Mouse (Mus musculus) forebrain, embryonic 16.5 days (tissue): ENCODE measurements at regions not wholly inside any gene's neighbourhood (a gene's known extent, or its start where the extent isn't known, plus 50 kb on each side); places are given as distances from the start of the nearest gene placed in this dataset.
A peak's percentile ranks its signal among the peaks of the same experiment; 100 is the strongest.

Source experiments
- ATAC-seq: fragments of 200-750 bp; cut with Nextera tagmentation; 2 replicates; pipeline ENCODE4 v1.8.0; 2017; ENCODE audit warnings: mild to moderate bottlenecking, moderate library complexity
- H3K27ac ChIP-seq: fragments of 300-500 bp; sonication (generic); 2 replicates; pipeline ENCODE4 v1.5.1; 2014; ENCODE audit warnings: low read length, control low read depth
- H3K27me3 ChIP-seq: fragments of 300-500 bp; sonication (generic); replicated peaks from 2 replicates; pipeline ENCODE4 v1.6.1; 2014; ENCODE audit warnings: low read length; ENCODE audit not compliant: control insufficient read depth, insufficient read depth
- H3K36me3 ChIP-seq: fragments of 300-500 bp; sonication (generic); 2 replicates; pipeline ENCODE4 v1.6.1; 2014; ENCODE audit not compliant: control insufficient read depth, insufficient read depth
- H3K4me1 ChIP-seq: fragments of 300-500 bp; sonication (generic); replicated peaks from 2 replicates; pipeline ENCODE4 v1.6.1; 2014; ENCODE audit warnings: low read length; ENCODE audit not compliant: control insufficient read depth, insufficient read depth
- H3K4me2 ChIP-seq: fragments of 300-500 bp; sonication (generic); 2 replicates; pipeline ENCODE4 v1.6.1; 2014; ENCODE audit warnings: mild to moderate bottlenecking, low read length, control low read depth
- H3K4me3 ChIP-seq: fragments of 300-500 bp; sonication (generic); replicated peaks from 2 replicates; pipeline ENCODE4 v1.5.1; 2014; ENCODE audit warnings: mild to moderate bottlenecking, low read length, control low read depth
- H3K9ac ChIP-seq: fragments of 300-500 bp; sonication (generic); replicated peaks from 2 replicates; pipeline ENCODE4 v1.6.1; 2014; ENCODE audit warnings: low read depth, low read length, control low read depth
- H3K9me3 ChIP-seq: fragments of 300-500 bp; sonication (generic); 2 replicates; pipeline ENCODE4 v1.6.1; 2016; ENCODE audit warnings: low read length; ENCODE audit not compliant: control insufficient read depth
- WGBS: fragments of 180-500 bp; shearing (Covaris S2); extraction: QIAGEN DNeasy Blood & Tissue Kit; methylation state at CpG from one replicate; pipeline ENCODE4 v1.1.7; 2014; 5-methylcytosine and 5-hydroxymethylcytosine counted together

GRCm38 (mm10) chr16:71489415-71489814 lies 818.7 kb upstream of the Robo1 start:
- Histone ChIP-seq H3K36me3 (no peaks in the 10 kb centered on the region), H3K4me1 (no peaks in the 10 kb centered on the region), H3K4me2 (no peak overlapping the region), H3K27ac (no peak overlapping the region), H3K27me3 (no peaks in the 10 kb centered on the region), H3K9ac (no peak overlapping the region), H3K9me3 (no peaks in the 10 kb centered on the region), H3K4me3 (no peak overlapping the region)
- ATAC-seq, result no peak
- 95% methylated on average over 3 of the region's 3 CpGs for WGBS

GRCm38 (mm10) chr16:71496478-71497198 lies 811.5 kb upstream of the Robo1 start:
- Histone ChIP-seq H3K4me3 (no peak overlapping the region), H3K27me3 (no peaks in the 10 kb centered on the region), H3K9ac (no peak overlapping the region), H3K27ac (no peak overlapping the region), H3K9me3 (no peaks in the 10 kb centered on the region), H3K4me2 (no peak overlapping the region), H3K4me1 (peaks cover 3% of the 10 kb centered on the region), H3K36me3 (no peaks in the 10 kb centered on the region)
- ATAC-seq, result peak; percentile 54; the same call in 1 of the 2 replicates
- WGBS, result 20% methylated on average over 2 of the region's 2 CpGs

GRCm38 (mm10) chr16:71497199-71497584 lies 810.9 kb upstream of the Robo1 start:
- WGBS, result 10% methylated on average over 3 of the region's 3 CpGs
- Histone ChIP-seq H3K9ac (no peak overlapping the region), H3K4me3 (no peak overlapping the region), H3K27ac (no peak overlapping the region), H3K36me3 (no peaks in the 10 kb centered on the region), H3K4me2 (no peak overlapping the region), H3K27me3 (no peaks in the 10 kb centered on the region), H3K4me1 (peaks cover 3% of the 10 kb centered on the region), H3K9me3 (no peaks in the 10 kb centered on the region)
- ATAC-seq, result peak; percentile 88

GRCm38 (mm10) chr16:71511381-71511780 lies 796.7 kb upstream of the Robo1 start:
- no peak overlapping the region for H3K4me2 ChIP-seq
- ATAC-seq, result no peak
- WGBS, result 61% methylated on average over 2 of the region's 2 CpGs
- no peaks in the 10 kb centered on the region for H3K27me3 ChIP-seq
- no peak overlapping the region for H3K4me3 ChIP-seq
- no peaks in the 10 kb centered on the region for H3K4me1 ChIP-seq
- no peak overlapping the region for H3K9ac ChIP-seq
- H3K27ac ChIP-seq, result no peak overlapping the region
- no peaks in the 10 kb centered on the region for H3K36me3 ChIP-seq
- no peaks in the 10 kb centered on the region for H3K9me3 ChIP-seq

- Histone ChIP-seq H3K27me3 (no peaks in the 10 kb centered on the region), H3K4me2 (no peak overlapping the region), H3K4me1 (no peaks in the 10 kb centered on the region), H3K9me3 (no peaks in the 10 kb centered on the region), H3K27ac (no peak overlapping the region), H3K36me3 (no peaks in the 10 kb centered on the region), H3K9ac (no peak overlapping the region), H3K4me3 (no peak overlapping the region)
- peak; percentile 72 for ATAC-seq
These were observed 768.8 kb upstream of the Robo1 start for GRCm38 (mm10) chr16:71539312-71539711.
